Mouse (Mus musculus) spleen, adult 2 months (tissue): ENCODE data around the gene Zdhhc4.

Experiments used
- CTCF ChIP-seq: fragments of 200-500 bp; IDR thresholded peaks from 2 replicates; pipeline ENCODE4 v1.5.1; 2011; ENCODE audit warnings: mild to moderate bottlenecking, inconsistent platforms; ENCODE audit not compliant: insufficient read depth, insufficient read length, insufficient replicate concordance; ENCODE audit errors: extremely low read depth
- POLR2A ChIP-seq: fragments of 200-500 bp; IDR thresholded peaks from 2 replicates; pipeline ENCODE4 v1.6.1; 2011; ENCODE audit warnings: low read depth, low read length, inconsistent platforms

DNA sequence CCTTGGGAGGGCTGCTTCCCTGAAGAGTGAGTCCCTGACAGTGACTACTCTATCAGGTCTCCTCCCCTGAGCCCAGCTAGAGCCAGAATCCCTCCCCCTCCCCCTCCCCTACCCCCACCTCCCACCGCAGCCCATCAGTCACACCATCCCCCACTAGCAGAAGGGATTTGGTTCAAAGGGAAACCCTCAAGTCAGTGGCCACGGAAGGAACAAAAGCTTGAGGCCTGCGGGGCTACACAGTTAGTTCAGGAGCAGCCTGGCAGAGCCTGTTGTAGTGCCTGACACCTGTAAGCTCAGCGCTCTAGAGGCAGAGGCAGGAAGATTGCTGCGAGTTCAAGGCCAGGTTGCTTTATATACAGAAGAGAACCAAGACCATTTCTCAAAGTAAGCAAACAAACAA lies 27.0 kb upstream of the Zdhhc4 start:
- TF ChIP-seq POLR2A (no peak), CTCF (no peak)
